Mouse (Mus musculus): ENCODE data around the gene 2810004N23Rik. TPM values are rescaled to one million over a fixed set of nuclear protein-coding genes. Genes with fewer than 3 reads are reported as not detected.

The 2810004N23Rik gene
- polyA plus RNA-seq, 1 experiment = 13.6 TPM

DNA sequence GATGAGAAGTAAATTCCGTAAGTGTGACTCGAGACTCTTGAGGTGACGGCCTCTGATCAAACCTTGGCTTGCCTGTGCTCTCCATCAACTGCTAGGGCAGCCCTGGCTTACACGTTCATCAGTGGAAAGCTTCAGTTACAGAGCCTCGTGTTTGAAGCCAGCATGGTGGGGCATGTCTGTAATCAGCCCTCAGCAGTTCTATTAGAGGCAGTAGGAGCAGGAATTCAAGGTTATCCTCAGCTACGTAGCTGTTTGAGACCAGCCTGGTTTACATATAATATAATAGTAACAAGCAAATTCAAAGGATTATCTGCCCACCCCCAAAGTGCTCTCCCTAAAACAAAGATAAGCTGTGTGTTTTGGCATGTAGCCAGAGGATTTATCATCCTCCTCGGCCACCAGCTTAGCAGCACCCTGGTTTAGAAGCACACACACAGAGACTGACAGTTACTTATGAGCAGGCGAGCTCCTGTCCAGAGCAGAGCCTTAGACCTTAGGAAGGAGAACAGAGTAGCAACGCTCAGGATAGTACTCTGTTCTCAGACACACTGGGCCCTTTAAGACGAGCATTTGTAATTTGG lies 16.1 kb upstream of the 2810004N23Rik start:
- no peak for TF ChIP-seq CTCF (conservative IDR thresholded peaks at IDR 0.05; ENCODE audit: insufficient read depth, insufficient read length, low read depth, low read length)
- no peak for TF ChIP-seq POLR2A (IDR thresholded peaks at IDR 0.05; ENCODE audit: low read depth, low read length)
- DNase-seq = no peak
- no peaks in the 10 kb centered on the region for H3K4me1 ChIP-seq (ENCODE audit: control insufficient read depth, insufficient read depth, low read length)
- H3K36me3 ChIP-seq (ENCODE audit: control insufficient read depth, insufficient read depth, low read length) = peaks cover 7% of the 10 kb centered on the region
- H3K4me3 ChIP-seq (ENCODE audit: insufficient read depth, low read depth, low read length) = no peak overlapping the region
- no peaks in the 10 kb centered on the region for H3K27me3 ChIP-seq (replicated peaks; ENCODE audit: control insufficient read depth, insufficient read depth, low read length)
- H3K27ac ChIP-seq (ENCODE audit: insufficient read depth, low read depth, low read length) = no peak overlapping the region
- 81% methylated on average over 10 of the region's 10 CpGs for WGBS

DNA sequence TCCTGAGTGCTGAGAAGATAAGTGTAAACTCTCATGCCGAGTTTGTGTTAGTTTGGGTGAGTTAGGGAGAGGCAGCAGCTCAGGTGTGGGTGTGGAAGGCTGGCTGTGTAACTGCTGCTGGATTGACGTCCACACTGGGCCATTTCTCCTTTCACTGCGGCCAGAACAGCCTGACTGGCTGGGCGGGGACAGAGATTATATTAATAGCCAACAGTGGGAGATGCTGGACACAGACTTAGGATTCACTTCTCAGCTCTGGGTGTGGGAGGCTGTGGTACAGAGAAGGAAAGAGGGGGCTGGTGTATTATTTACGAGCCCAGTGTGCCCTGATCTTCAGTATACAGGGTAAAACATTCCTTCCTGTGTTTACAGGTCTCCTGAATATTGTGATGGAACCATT lies 15.2 kb upstream of the 2810004N23Rik start:
- Histone ChIP-seq H3K36me3 (ENCODE audit: control insufficient read depth, insufficient read depth, low read length) (peaks cover 4% of the 10 kb centered on the region), H3K27ac (ENCODE audit: insufficient read depth, low read depth, low read length) (no peak overlapping the region), H3K4me1 (ENCODE audit: control insufficient read depth, insufficient read depth, low read length) (no peaks in the 10 kb centered on the region), H3K27me3 (replicated peaks; ENCODE audit: control insufficient read depth, insufficient read depth, low read length) (no peaks in the 10 kb centered on the region), H3K4me3 (ENCODE audit: insufficient read depth, low read depth, low read length) (no peak overlapping the region)
- WGBS = 79% methylated on average over 5 of the region's 5 CpGs
- TF ChIP-seq CTCF (conservative IDR thresholded peaks at IDR 0.05; ENCODE audit: insufficient read depth, insufficient read length, low read depth, low read length) (no peak), POLR2A (IDR thresholded peaks at IDR 0.05; ENCODE audit: low read depth, low read length) (no peak)
- DNase-seq = no peak

DNA sequence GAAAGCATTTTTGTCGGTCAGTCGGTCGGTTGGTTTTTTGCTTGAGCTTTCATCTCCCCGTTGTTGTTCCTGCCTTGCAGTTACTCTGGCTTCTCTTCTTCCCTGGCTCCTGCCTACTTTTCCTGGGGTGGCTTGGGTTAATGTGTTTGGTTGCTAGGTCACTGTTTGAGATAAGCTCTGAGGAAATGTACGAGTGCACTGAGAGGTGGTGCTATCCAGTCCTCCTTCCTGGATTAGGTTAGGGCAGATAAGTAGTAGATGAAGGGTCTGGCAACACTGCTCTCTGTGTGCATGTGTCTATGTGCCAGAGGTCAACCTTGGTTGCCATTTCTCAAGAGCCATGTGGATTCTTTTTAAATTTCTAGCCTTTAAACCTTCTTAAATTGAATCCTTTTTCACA lies 9.8 kb upstream of the 2810004N23Rik start:
- Histone ChIP-seq H3K4me1 (ENCODE audit: control insufficient read depth, insufficient read depth, low read length) (no peaks in the 10 kb centered on the region), H3K27me3 (replicated peaks; ENCODE audit: control insufficient read depth, insufficient read depth, low read length) (no peaks in the 10 kb centered on the region), H3K36me3 (ENCODE audit: control insufficient read depth, insufficient read depth, low read length) (no peaks in the 10 kb centered on the region; the same call in 1 of the 2 replicates), H3K4me3 (ENCODE audit: insufficient read depth, low read depth, low read length) (no peak overlapping the region), H3K27ac (ENCODE audit: insufficient read depth, low read depth, low read length) (no peak overlapping the region)
- WGBS = 86% methylated on average over 5 of the region's 5 CpGs
- TF ChIP-seq CTCF (conservative IDR thresholded peaks at IDR 0.05; ENCODE audit: insufficient read depth, insufficient read length, low read depth, low read length) (no peak), POLR2A (IDR thresholded peaks at IDR 0.05; ENCODE audit: low read depth, low read length) (no peak)
- DNase-seq = no peak

DNA sequence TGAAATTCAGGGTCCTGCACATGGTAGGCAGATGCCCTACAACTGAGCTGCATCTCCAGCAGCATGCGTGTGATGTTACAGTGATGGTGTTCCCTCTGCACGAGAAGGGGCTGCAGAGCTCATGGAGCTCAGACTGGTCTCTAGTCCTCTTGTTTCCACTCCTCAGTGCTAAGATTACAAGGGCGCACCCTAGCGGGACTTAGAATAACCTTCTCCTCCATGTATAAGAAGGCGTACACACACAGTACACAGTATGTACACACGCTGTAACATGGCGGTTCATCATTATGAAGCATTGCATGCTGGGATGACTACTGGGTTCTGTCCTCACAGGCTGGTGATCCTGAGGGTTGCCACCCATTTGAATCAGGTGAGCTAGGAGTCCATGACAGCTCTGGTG lies 9.2 kb upstream of the 2810004N23Rik start:
- no peaks in the 10 kb centered on the region for H3K4me1 ChIP-seq (ENCODE audit: control insufficient read depth, insufficient read depth, low read length)

DNA sequence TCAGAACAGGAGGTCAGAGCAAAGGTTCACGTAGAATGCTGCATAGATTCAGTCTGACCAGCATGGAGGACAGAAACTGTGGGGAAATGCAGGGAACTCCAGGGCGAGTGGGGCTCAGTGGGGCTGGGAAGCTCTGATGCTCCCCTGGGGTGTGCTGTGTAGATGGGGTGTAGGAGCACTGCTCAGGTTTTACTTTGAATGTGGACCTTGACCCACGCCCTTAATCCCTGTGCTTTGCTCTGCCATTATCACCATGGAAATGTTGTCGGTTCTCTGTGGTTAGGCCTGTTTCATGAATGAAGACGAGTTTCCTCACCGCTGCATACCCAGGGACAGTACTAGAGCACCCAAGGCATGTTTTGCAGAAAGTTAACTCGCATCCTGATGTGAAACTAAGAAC lies 8.6 kb upstream of the 2810004N23Rik start:
- Histone ChIP-seq H3K4me1 (ENCODE audit: control insufficient read depth, insufficient read depth, low read length) (no peaks in the 10 kb centered on the region), H3K36me3 (ENCODE audit: control insufficient read depth, insufficient read depth, low read length) (no peaks in the 10 kb centered on the region), H3K27me3 (replicated peaks; ENCODE audit: control insufficient read depth, insufficient read depth, low read length) (no peaks in the 10 kb centered on the region), H3K4me3 (ENCODE audit: insufficient read depth, low read depth, low read length) (no peak overlapping the region), H3K27ac (ENCODE audit: insufficient read depth, low read depth, low read length) (no peak overlapping the region)
- no peak for DNase-seq
- TF ChIP-seq POLR2A (IDR thresholded peaks at IDR 0.05; ENCODE audit: low read depth, low read length) = no peak
- no peak for TF ChIP-seq CTCF (conservative IDR thresholded peaks at IDR 0.05; ENCODE audit: insufficient read depth, insufficient read length, low read depth, low read length)
- 85% methylated on average over 7 of the region's 7 CpGs for WGBS

More for the DNA sequence above, 9.2 kb upstream of the 2810004N23Rik start:
- Histone ChIP-seq H3K4me3 (ENCODE audit: insufficient read depth, low read depth, low read length) (no peak overlapping the region), H3K27me3 (replicated peaks; ENCODE audit: control insufficient read depth, insufficient read depth, low read length) (no peaks in the 10 kb centered on the region), H3K27ac (ENCODE audit: insufficient read depth, low read depth, low read length) (no peak overlapping the region), H3K36me3 (ENCODE audit: control insufficient read depth, insufficient read depth, low read length) (no peaks in the 10 kb centered on the region)
- DNase-seq = no peak
- WGBS = 96% methylated on average over 7 of the region's 7 CpGs
- TF ChIP-seq CTCF (conservative IDR thresholded peaks at IDR 0.05; ENCODE audit: insufficient read depth, insufficient read length, low read depth, low read length) = no peak
- no peak for TF ChIP-seq POLR2A (IDR thresholded peaks at IDR 0.05; ENCODE audit: low read depth, low read length)

DNA sequence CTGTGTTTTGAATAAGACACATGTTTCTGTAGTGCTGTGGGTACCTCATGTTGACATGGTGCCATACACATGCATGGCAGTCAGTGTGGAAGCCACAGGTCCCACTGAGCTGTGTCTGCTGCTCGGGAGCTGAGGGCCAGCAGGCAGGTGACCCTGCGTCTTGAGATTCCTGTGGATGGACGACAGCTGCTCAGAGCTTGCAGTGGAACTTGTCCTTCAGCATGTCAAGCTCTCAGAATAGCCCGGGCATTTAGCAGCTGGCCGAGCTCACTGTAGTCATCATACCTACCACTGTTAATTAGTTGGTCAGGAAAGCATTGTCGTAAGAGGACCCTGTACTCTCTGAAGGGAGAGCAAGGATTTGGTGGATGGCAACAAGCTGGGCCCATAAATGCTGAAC lies 6.8 kb upstream of the 2810004N23Rik start:
- H3K27ac ChIP-seq (ENCODE audit: insufficient read depth, low read depth, low read length) = no peak overlapping the region
- TF ChIP-seq POLR2A (IDR thresholded peaks at IDR 0.05; ENCODE audit: low read depth, low read length) (no peak), CTCF (conservative IDR thresholded peaks at IDR 0.05; ENCODE audit: insufficient read depth, insufficient read length, low read depth, low read length) (no peak)
- WGBS = 56% methylated on average over 6 of the region's 6 CpGs
- no peaks in the 10 kb centered on the region for H3K4me1 ChIP-seq (ENCODE audit: control insufficient read depth, insufficient read depth, low read length)
- H3K27me3 ChIP-seq (replicated peaks; ENCODE audit: control insufficient read depth, insufficient read depth, low read length) = no peaks in the 10 kb centered on the region
- no peaks in the 10 kb centered on the region for H3K36me3 ChIP-seq (ENCODE audit: control insufficient read depth, insufficient read depth, low read length)
- no peak for DNase-seq
- H3K4me3 ChIP-seq (ENCODE audit: insufficient read depth, low read depth, low read length) = no peak overlapping the region

DNA sequence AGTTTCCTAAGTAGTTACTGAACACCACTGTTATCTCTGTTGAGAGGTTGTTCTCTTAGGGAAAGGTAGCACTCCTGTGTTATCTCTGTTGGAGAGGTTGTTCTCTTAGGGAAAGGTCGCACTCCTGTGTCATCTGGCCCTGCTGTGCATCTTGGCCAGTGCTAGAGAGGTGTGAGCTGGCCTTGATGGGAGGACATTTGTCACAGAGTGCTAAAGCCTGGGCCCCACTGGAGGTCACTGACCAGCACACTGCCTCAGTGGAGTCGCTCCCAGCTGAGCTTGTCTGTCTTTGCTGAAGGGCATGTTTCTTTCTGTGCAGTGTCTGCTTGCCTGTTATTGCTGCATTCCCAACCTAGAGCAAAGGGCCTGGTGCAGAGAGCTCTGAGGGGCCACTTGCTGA lies 4.2 kb upstream of the 2810004N23Rik start:
- Histone ChIP-seq H3K4me1 (ENCODE audit: control insufficient read depth, insufficient read depth, low read length) (peaks cover 5% of the 10 kb centered on the region; the same call in 1 of the 2 replicates), H3K36me3 (ENCODE audit: control insufficient read depth, insufficient read depth, low read length) (no peaks in the 10 kb centered on the region), H3K27ac (ENCODE audit: insufficient read depth, low read depth, low read length) (no peak overlapping the region), H3K4me3 (ENCODE audit: insufficient read depth, low read depth, low read length) (no peak overlapping the region), H3K27me3 (replicated peaks; ENCODE audit: control insufficient read depth, insufficient read depth, low read length) (no peaks in the 10 kb centered on the region)
- no peak for DNase-seq
- TF ChIP-seq CTCF (conservative IDR thresholded peaks at IDR 0.05; ENCODE audit: insufficient read depth, insufficient read length, low read depth, low read length) = no peak
- TF ChIP-seq POLR2A (IDR thresholded peaks at IDR 0.05; ENCODE audit: low read depth, low read length) = no peak
- 49% methylated on average over 2 of the region's 2 CpGs for WGBS
